Mouse (Mus musculus): Measurements from ENCODE around the gene Kdsr.
"Not testable (repeated sequence)": the region's sequence is repeated elsewhere in the genome, so short reads cannot be mapped to it uniquely, and the experiment has no call there.

Kdsr gene

GRCm38 (mm10) chr1:106739810-106740209, 19.7 kb downstream of the Kdsr start:
- no peak for DNase-seq (ENCODE audit: extremely low spot score)

GRCm38 (mm10) chr1:106738092-106738491, 21.4 kb downstream of the Kdsr start:
- DNase-seq (ENCODE audit: extremely low spot score), result no peak

GRCm38 (mm10) chr1:106736211-106736610, 23.3 kb downstream of the Kdsr start:
- no peak for DNase-seq (ENCODE audit: extremely low spot score)

GRCm38 (mm10) chr1:106735586-106735985, 23.9 kb downstream of the Kdsr start:
- DNase-seq (ENCODE audit: extremely low spot score), result peak; percentile 35

GRCm38 (mm10) chr1:106722061-106722460, 37.5 kb downstream of the Kdsr start:
- DNase-seq (ENCODE audit: extremely low spot score), result no peak

- DNase-seq (ENCODE audit: extremely low spot score), result not testable (repeated sequence)
Observed at GRCm38 (mm10) chr1:106717736-106718135, 41.8 kb downstream of the Kdsr start.

GRCm38 (mm10) chr1:106717071-106717601, 42.4 kb downstream of the Kdsr start:
- DNase-seq (ENCODE audit: extremely low spot score), result peak; percentile 56

GRCm38 (mm10) chr1:106716141-106716540, 43.4 kb downstream of the Kdsr start:
- no peak for DNase-seq (ENCODE audit: extremely low spot score)

GRCm38 (mm10) chr1:106715111-106716083, 44.1 kb downstream of the Kdsr start:
- no peak for DNase-seq (ENCODE audit: extremely low spot score)

- no peak for DNase-seq (ENCODE audit: extremely low spot score)
Observed at GRCm38 (mm10) chr1:106714530-106714981, 45.0 kb downstream of the Kdsr start.

GRCm38 (mm10) chr1:106713621-106714529, 45.7 kb downstream of the Kdsr start, which contains the start of gene Bcl2:
Gene Bcl2, minus strand, starts transcription at chr1:106714274.
- DNase-seq (ENCODE audit: extremely low spot score), result peak; percentile 80

- peak; percentile 54 for DNase-seq (ENCODE audit: extremely low spot score)
Observed at GRCm38 (mm10) chr1:106712330-106712729, 47.2 kb downstream of the Kdsr start.

- DNase-seq (ENCODE audit: extremely low spot score), result no peak
Observed at GRCm38 (mm10) chr1:106711356-106712125, 48.0 kb downstream of the Kdsr start.

- DNase-seq (ENCODE audit: extremely low spot score), result no peak
Observed at GRCm38 (mm10) chr1:106710202-106710601, 49.3 kb downstream of the Kdsr start.

GRCm38 (mm10) chr1:106707036-106707880, 52.3 kb downstream of the Kdsr start:
- no peak for DNase-seq (ENCODE audit: extremely low spot score)

- DNase-seq (ENCODE audit: extremely low spot score), result no peak
Observed at GRCm38 (mm10) chr1:106703183-106703582, 56.3 kb downstream of the Kdsr start.

GRCm38 (mm10) chr1:106702471-106703175, 56.9 kb downstream of the Kdsr start:
- no peak for DNase-seq (ENCODE audit: extremely low spot score)

- DNase-seq (ENCODE audit: extremely low spot score), result no peak
Observed at GRCm38 (mm10) chr1:106700520-106701114, 58.9 kb downstream of the Kdsr start.

- DNase-seq (ENCODE audit: extremely low spot score), result no peak
Observed at GRCm38 (mm10) chr1:106696472-106696871, 63.1 kb downstream of the Kdsr start.

Measured in embryo, embryonic 9.5 days (tissue).